Mouse (Mus musculus) brain, embryonic 18.5 days (tissue): Measurements from ENCODE around the gene Oxsr1.
A peak's percentile ranks its signal among the peaks of the same experiment; 100 is the strongest.
"Not testable (repeated sequence)": the region's sequence is repeated elsewhere in the genome, so short reads cannot be mapped to it uniquely, and the experiment has no call there.

Experiments used
- DNase-seq: peaks from one replicate; pipeline ENCODE4 v3.0.0-alpha.2; 2012; ENCODE audit warnings: low read depth, low spot score

Oxsr1 gene

DNA sequence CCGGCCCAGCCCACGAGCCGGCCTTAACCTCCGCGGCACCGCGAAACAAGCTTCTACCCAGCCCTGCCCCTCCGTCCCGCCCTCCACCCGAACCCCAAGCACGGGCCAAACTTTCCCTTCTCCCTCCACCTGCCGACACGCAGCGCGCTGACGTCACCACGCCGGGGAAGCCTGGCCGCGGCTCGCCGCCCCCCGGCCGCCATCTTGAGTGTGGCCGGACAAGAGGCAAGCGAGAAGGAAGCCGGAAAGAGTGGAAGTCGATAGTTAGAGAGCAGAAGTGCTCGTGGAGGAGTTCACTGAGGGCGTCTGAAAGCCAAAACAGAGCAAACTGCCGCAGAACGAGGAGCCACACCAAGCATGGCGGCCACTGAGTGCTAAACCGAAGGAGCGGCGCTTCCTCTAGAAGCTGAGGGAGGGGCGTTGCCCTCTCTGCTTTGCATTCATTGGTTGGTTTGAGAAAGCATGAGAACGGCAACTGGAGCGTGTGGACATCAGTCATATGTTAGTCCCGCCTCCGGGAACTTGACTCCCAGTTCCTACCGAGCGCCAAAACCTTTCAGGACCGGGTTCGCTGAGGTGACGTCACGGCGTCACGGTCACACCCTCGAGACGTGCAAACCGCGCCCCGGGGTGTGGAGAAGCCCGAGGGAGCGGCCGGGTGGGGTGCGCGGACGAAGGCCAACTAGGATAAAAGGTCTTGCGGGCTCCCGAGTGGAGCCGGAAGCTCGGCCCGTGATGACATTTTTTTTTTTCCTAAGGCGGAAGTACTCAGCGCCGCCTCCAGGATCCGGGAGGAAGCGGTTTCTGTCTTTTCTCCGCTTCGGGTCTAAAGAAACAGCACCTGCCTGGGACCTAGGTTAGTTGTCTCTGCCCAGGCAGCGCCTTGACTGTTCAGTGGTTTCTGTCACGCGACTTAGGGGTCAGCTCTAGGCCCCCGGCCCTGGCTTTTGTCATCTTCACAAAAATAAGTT is at the start of gene Oxsr1:
Oxsr1 (minus strand) TSS at position 139 of the 971 bp plus-strand sequence.
- peak; percentile 99 for DNase-seq

DNA sequence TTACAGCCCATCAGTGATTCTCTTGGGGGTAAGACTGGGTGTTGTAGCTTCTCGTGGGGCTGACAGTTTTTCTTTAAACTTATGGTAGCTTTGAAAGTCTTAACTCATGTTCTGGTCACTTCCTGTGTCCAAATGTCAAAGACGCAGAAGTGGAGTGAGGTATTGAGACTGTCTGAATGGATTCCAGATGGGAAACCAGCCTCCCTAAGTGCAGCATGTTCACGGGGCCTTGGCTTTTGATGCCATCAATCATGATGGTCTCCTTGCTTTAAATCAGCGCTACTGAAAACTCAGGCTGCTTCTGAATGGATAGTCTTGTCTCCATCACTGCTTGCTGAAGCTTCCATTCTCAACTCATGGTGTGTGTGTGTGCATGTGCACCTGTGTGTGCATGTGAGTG is 49.0 kb upstream of the Oxsr1 start:
- no peak for DNase-seq

- not testable (repeated sequence) for DNase-seq
Observed at GRCm38 (mm10) chr9:119370770-119371169, 48.5 kb upstream of the Oxsr1 start.

DNA sequence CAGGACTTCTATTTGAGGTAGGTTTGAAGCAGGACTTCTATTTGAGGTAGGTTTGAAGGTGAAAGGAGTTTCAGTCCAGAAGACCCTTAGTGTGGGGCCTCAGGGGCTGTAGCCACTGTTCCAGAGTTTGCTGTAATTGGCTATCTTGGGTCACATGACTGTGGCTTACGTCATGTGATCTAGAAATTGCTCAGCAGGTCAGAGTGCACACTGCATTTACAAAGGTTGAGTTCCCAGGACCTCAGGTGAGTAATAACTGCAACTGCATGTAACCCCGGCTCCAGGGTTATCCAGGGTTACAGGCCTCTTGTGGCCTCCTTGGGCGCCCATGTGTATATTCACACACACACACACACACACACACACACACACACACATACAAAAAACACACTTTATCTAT is 46.1 kb upstream of the Oxsr1 start:
- DNase-seq: no peak

- DNase-seq: no peak
Observed at GRCm38 (mm10) chr9:119365284-119365683, 43.1 kb upstream of the Oxsr1 start, which contains the start of gene Slc22a14. Gene Slc22a14 (minus strand): TSS chr9:119365553.

DNA sequence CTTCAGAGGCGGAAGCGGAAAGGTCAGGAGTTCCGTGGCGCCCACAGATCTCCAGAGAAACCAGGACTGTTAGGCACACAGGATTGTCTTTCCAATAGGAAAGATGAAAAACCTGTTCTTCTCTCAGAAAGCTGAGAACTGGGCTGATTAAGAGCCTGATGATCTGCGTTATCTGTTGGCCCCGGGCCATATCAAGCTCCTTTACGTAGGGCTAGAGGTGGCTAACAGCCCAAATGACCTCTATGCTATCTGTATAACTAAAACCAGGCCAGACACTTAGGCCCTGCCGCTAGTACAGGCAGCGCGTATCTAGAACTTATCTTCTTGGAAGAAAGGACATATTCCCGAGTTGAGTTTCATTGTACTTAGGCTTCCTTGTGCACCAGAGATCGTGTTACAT is 41.0 kb upstream of the Oxsr1 start:
- no peak for DNase-seq

- no peak for DNase-seq
Observed at GRCm38 (mm10) chr9:119361416-119361815, 39.2 kb upstream of the Oxsr1 start.

- no peak for DNase-seq
Observed at GRCm38 (mm10) chr9:119358058-119358429, 35.8 kb upstream of the Oxsr1 start.

GRCm38 (mm10) chr9:119357331-119358057 is 35.3 kb upstream of the Oxsr1 start, which contains the start of gene Xylb:
Gene Xylb (plus strand): TSS chr9:119357381.
- peak; percentile 42 for DNase-seq

GRCm38 (mm10) chr9:119355943-119356342 is 33.7 kb upstream of the Oxsr1 start:
- no peak for DNase-seq

DNA sequence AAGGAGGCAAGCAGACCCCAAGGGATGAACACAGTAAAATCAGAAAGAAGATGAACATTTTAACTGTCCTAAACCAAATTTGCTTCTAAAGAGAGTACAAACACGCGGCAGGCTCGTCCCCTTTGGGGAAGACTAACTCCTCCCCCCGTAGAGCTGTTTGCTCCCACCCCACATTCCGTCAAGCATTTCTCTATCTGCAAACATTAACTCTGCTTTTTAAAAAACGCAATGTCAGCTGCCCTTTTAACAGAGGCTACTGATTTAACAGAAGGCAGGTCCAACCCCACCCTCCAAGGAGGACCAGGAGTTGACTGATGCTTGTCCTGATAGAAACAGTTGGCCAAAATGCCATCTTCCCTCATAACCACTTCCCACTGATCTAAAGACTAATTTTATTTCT is 31.7 kb upstream of the Oxsr1 start:
- DNase-seq: no peak

- no peak for DNase-seq
Observed at GRCm38 (mm10) chr9:119352060-119352459, 29.8 kb upstream of the Oxsr1 start.

GRCm38 (mm10) chr9:119350947-119351705 is 28.9 kb upstream of the Oxsr1 start:
- DNase-seq: no peak

DNA sequence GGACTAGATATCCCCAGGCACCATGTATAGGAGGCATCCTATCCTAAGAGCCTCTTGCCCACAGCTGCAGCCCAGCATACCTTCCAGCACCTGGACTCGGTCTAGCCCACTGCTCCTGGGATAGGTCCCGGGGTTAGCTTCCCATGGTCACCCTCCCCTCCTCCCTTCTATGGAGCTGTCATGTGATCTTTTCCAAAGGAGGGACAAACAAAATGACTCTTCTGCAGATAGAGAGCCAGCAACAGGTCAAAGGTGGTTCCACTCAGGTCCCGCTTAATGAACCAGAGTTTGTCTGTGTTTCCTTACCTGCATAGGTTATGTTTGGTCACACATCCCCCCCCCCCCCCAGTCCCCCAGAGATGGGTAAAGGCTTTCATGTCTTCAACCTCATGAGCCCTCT is 28.3 kb upstream of the Oxsr1 start:
- DNase-seq: no peak

GRCm38 (mm10) chr9:119346376-119346775 is 24.1 kb upstream of the Oxsr1 start:
- no peak for DNase-seq

- no peak for DNase-seq
Observed at GRCm38 (mm10) chr9:119342728-119343127, 20.5 kb upstream of the Oxsr1 start.

- peak; percentile 95 for DNase-seq
Observed at GRCm38 (mm10) chr9:119340909-119341816, 18.9 kb upstream of the Oxsr1 start, which contains the start of gene Myd88. Gene Myd88 (minus strand): TSS chr9:119341411.

- no peak for DNase-seq
Observed at GRCm38 (mm10) chr9:119340212-119340580, 18.0 kb upstream of the Oxsr1 start.

GRCm38 (mm10) chr9:119339558-119340211 is 17.5 kb upstream of the Oxsr1 start, which contains the start of gene Acaa1a:
Gene Acaa1a (plus strand): TSS chr9:119339676.
- no peak for DNase-seq

GRCm38 (mm10) chr9:119339106-119339505 is 16.9 kb upstream of the Oxsr1 start:
- DNase-seq: no peak
